Mouse (Mus musculus) small intestine, adult 2 months (tissue): Measurements from ENCODE around the gene S100a9.

ENCODE experiments used
- CTCF ChIP-seq: fragments of 200-500 bp; IDR thresholded peaks from 2 replicates; pipeline ENCODE4 v1.5.1; 2012; ENCODE audit warnings: low read depth, mild to moderate bottlenecking, control low read depth, inconsistent platforms, low read length, moderate library complexity, mixed read lengths; ENCODE audit not compliant: insufficient replicate concordance, insufficient read length; ENCODE audit errors: extremely low read depth
- POLR2A ChIP-seq: fragments of 200-500 bp; IDR thresholded peaks from 2 replicates; pipeline ENCODE4 v1.6.1; 2012; ENCODE audit warnings: low read depth, mild to moderate bottlenecking, control low read depth, inconsistent platforms, low read length, moderate library complexity

DNA sequence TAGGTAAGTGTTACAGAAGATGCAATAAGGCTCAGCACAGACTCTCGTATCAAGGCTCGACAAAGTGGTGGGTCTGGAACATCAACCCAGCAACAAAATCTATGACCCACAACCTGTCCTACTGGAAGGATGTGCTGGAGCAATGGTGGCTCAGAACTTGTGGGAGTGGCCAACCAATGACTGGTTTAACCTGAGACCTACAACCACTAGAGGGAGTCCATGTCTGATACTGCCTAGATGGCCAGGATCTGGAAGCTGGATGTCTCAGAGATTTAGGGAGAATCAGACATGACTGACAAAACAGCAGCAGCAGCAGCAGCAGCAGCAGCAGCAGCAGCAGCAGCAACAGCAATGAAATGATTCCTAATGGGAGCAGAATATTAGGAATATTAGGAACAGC lies 31.3 kb downstream of the S100a9 start:
- peak; percentile 26; the same call in 1 of the 2 replicates for TF ChIP-seq CTCF
- TF ChIP-seq POLR2A, result no peak
